Mouse (Mus musculus) liver, postnatal 0 days (tissue): ENCODE data around the gene Ralgapa1.
A peak's percentile ranks its signal among the peaks of the same experiment; 100 is the strongest.

Experiments used
- CTCF ChIP-seq: sonication (generic); IDR thresholded peaks from 2 replicates; pipeline ENCODE4 v1.5.1; 2016; ENCODE audit warnings: antibody characterized with exemption, low read depth
- EP300 ChIP-seq: IDR thresholded peaks from 2 replicates; pipeline ENCODE4 v1.6.1; 2016; ENCODE audit warnings: antibody characterized with exemption, low read depth, mild to moderate bottlenecking

DNA sequence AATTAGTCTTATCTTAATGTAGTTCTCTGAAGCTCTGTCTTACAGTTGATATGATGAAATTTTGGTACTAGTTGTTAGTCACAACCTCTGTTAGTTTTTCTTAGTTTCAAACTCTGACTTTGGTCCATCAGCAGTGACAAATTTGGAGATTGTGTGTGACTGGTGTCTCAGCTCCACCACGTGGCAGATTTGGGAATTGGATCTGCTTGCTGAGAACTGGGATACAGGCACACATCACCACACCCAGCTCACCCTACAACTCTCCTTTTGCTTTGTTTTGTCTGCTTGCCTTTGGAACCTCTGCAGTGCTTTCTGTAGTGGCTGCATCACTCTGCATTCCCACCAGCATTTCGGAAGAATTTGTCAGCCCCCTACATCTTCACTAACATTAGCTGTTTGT lies 10.1 kb upstream of the Ralgapa1 start:
- TF ChIP-seq CTCF (peak; percentile 85), EP300 (no peak)
